Mouse (Mus musculus) forebrain, embryonic 10.5 days (tissue): ENCODE measurements at regions not wholly inside any gene's neighbourhood (a gene's known extent, or its start where the extent isn't known, plus 50 kb on each side); places are given as distances from the start of the nearest gene placed in this dataset.
A peak's percentile ranks its signal among the peaks of the same experiment; 100 is the strongest.

Experiments used
- DNase-seq: peaks from one replicate; pipeline ENCODE4 v3.0.0-alpha.2; 2017; ENCODE audit warnings: low spot score; ENCODE audit errors: extremely low spot score
- H3K27ac ChIP-seq: fragments of 300-500 bp; sonication (generic); 2 replicates; pipeline ENCODE4 v1.5.1; 2016; ENCODE audit warnings: mild to moderate bottlenecking
- H3K27me3 ChIP-seq: fragments of 300-500 bp; sonication (generic); 2 replicates; pipeline ENCODE4 v1.6.1; 2016; ENCODE audit warnings: mild to moderate bottlenecking; ENCODE audit not compliant: poor library complexity, severe bottlenecking
- H3K36me3 ChIP-seq: fragments of 300-500 bp; sonication (generic); replicated peaks from 2 replicates; pipeline ENCODE4 v1.6.1; 2016; ENCODE audit warnings: mild to moderate bottlenecking, moderate library complexity
- H3K4me1 ChIP-seq: fragments of 300-500 bp; sonication (generic); 2 replicates; pipeline ENCODE4 v1.6.1; 2016
- H3K4me3 ChIP-seq: fragments of 300-500 bp; sonication (generic); 2 replicates; pipeline ENCODE4 v1.5.1; 2016; ENCODE audit warnings: mild to moderate bottlenecking, moderate library complexity
- H3K9me3 ChIP-seq: fragments of 300-500 bp; sonication (generic); 2 replicates; pipeline ENCODE4 v1.6.1; 2016; ENCODE audit warnings: mild to moderate bottlenecking, moderate library complexity
- WGBS: fragments of 180-500 bp; shearing (Covaris S2); methylation state at CpG from one replicate; pipeline ENCODE4 v1.1.7; 2016; 5-methylcytosine and 5-hydroxymethylcytosine counted together

GRCm38 (mm10) chr11:56716953-56717352 lies 294.2 kb upstream of the Gria1 start:
- WGBS: 91% methylated on average over 2 of the region's 2 CpGs
- H3K27ac ChIP-seq: no peak overlapping the region
- H3K9me3 ChIP-seq: no peaks in the 10 kb centered on the region
- no peak for DNase-seq
- no peaks in the 10 kb centered on the region for H3K27me3 ChIP-seq
- H3K36me3 ChIP-seq: no peaks in the 10 kb centered on the region
- no peaks in the 10 kb centered on the region for H3K4me1 ChIP-seq
- no peak overlapping the region for H3K4me3 ChIP-seq

GRCm38 (mm10) chr11:56725141-56725540 lies 286.0 kb upstream of the Gria1 start:
- Histone ChIP-seq H3K4me3 (no peak overlapping the region), H3K36me3 (no peaks in the 10 kb centered on the region), H3K4me1 (peaks cover 9% of the 10 kb centered on the region; the same call in 1 of the 2 replicates), H3K27ac (no peak overlapping the region), H3K27me3 (no peaks in the 10 kb centered on the region), H3K9me3 (no peaks in the 10 kb centered on the region)
- 76% methylated on average over 3 of the region's 3 CpGs for WGBS
- no peak for DNase-seq

- no peak overlapping the region for H3K27ac ChIP-seq
- no peaks in the 10 kb centered on the region for H3K9me3 ChIP-seq
- no peaks in the 10 kb centered on the region for H3K36me3 ChIP-seq
- no peak for DNase-seq
- no peaks in the 10 kb centered on the region for H3K27me3 ChIP-seq
- peaks cover 14% of the 10 kb centered on the region; the same call in 1 of the 2 replicates for H3K4me1 ChIP-seq
- H3K4me3 ChIP-seq: no peak overlapping the region
Observed at GRCm38 (mm10) chr11:56726161-56726560, 285.0 kb upstream of the Gria1 start.

GRCm38 (mm10) chr11:56727556-56727955 lies 283.6 kb upstream of the Gria1 start:
- peaks cover 14% of the 10 kb centered on the region; the same call in 1 of the 2 replicates for H3K4me1 ChIP-seq
- H3K36me3 ChIP-seq: no peaks in the 10 kb centered on the region
- DNase-seq: no peak
- no peak overlapping the region for H3K4me3 ChIP-seq
- 78% methylated on average over 4 of the region's 4 CpGs for WGBS
- no peaks in the 10 kb centered on the region for H3K9me3 ChIP-seq
- no peak overlapping the region for H3K27ac ChIP-seq
- no peaks in the 10 kb centered on the region for H3K27me3 ChIP-seq

- no peaks in the 10 kb centered on the region for H3K9me3 ChIP-seq
- H3K36me3 ChIP-seq: no peaks in the 10 kb centered on the region
- H3K4me1 ChIP-seq: peaks cover 14% of the 10 kb centered on the region; the same call in 1 of the 2 replicates
- WGBS: 91% methylated on average over 6 of the region's 6 CpGs
- DNase-seq: no peak
- no peaks in the 10 kb centered on the region for H3K27me3 ChIP-seq
- H3K27ac ChIP-seq: no peak overlapping the region
- no peak overlapping the region for H3K4me3 ChIP-seq
Observed at GRCm38 (mm10) chr11:56728204-56729002, 282.8 kb upstream of the Gria1 start.

- no peak overlapping the region for H3K27ac ChIP-seq
- no peak overlapping the region for H3K4me3 ChIP-seq
- H3K9me3 ChIP-seq: no peaks in the 10 kb centered on the region
- DNase-seq: no peak
- H3K4me1 ChIP-seq: peaks cover 26% of the 10 kb centered on the region
- peaks cover 3% of the 10 kb centered on the region; the same call in 1 of the 2 replicates for H3K27me3 ChIP-seq
- H3K36me3 ChIP-seq: no peaks in the 10 kb centered on the region
- 48% methylated on average over 2 of the region's 2 CpGs for WGBS
Observed at GRCm38 (mm10) chr11:56741857-56742256, 269.3 kb upstream of the Gria1 start.

GRCm38 (mm10) chr11:56750032-56750431 lies 261.2 kb upstream of the Gria1 start:
- Histone ChIP-seq H3K4me1 (peaks cover 26% of the 10 kb centered on the region), H3K4me3 (no peak overlapping the region; the same call in 1 of the 2 replicates), H3K27me3 (peaks cover 3% of the 10 kb centered on the region; the same call in 1 of the 2 replicates), H3K9me3 (no peaks in the 10 kb centered on the region), H3K27ac (peak overlapping the region; percentile 44; the same call in 1 of the 2 replicates), H3K36me3 (no peaks in the 10 kb centered on the region)
- DNase-seq: peak; percentile 16
- 19% methylated on average over 5 of the region's 5 CpGs for WGBS

GRCm38 (mm10) chr11:56750639-56751038 lies 260.5 kb upstream of the Gria1 start:
- no peak overlapping the region; the same call in 1 of the 2 replicates for H3K27ac ChIP-seq
- H3K4me1 ChIP-seq: peaks cover 22% of the 10 kb centered on the region
- peaks cover 3% of the 10 kb centered on the region; the same call in 1 of the 2 replicates for H3K27me3 ChIP-seq
- no peaks in the 10 kb centered on the region for H3K36me3 ChIP-seq
- no peak for DNase-seq
- 41% methylated on average over 8 of the region's 8 CpGs for WGBS
- no peak overlapping the region for H3K4me3 ChIP-seq
- no peaks in the 10 kb centered on the region for H3K9me3 ChIP-seq

- H3K4me1 ChIP-seq: peaks cover 22% of the 10 kb centered on the region
- no peak overlapping the region for H3K4me3 ChIP-seq
- no peak for DNase-seq
- H3K27ac ChIP-seq: no peak overlapping the region
- no peaks in the 10 kb centered on the region for H3K36me3 ChIP-seq
- no peaks in the 10 kb centered on the region; the same call in 1 of the 2 replicates for H3K27me3 ChIP-seq
- H3K9me3 ChIP-seq: no peaks in the 10 kb centered on the region
- 45% methylated on average over 5 of the region's 5 CpGs for WGBS
Observed at GRCm38 (mm10) chr11:56751918-56752317, 259.3 kb upstream of the Gria1 start.

GRCm38 (mm10) chr11:56753699-56754098 lies 257.5 kb upstream of the Gria1 start:
- 87% methylated on average over 3 of the region's 3 CpGs for WGBS
- Histone ChIP-seq H3K4me1 (peaks cover 22% of the 10 kb centered on the region), H3K4me3 (no peak overlapping the region), H3K36me3 (no peaks in the 10 kb centered on the region), H3K9me3 (no peaks in the 10 kb centered on the region), H3K27ac (no peak overlapping the region), H3K27me3 (no peaks in the 10 kb centered on the region)
- DNase-seq: no peak

GRCm38 (mm10) chr11:56760474-56760873 lies 250.7 kb upstream of the Gria1 start:
- Histone ChIP-seq H3K36me3 (no peaks in the 10 kb centered on the region), H3K4me1 (peaks cover 21% of the 10 kb centered on the region), H3K9me3 (no peaks in the 10 kb centered on the region), H3K4me3 (no peak overlapping the region), H3K27ac (no peak overlapping the region), H3K27me3 (no peaks in the 10 kb centered on the region)
- DNase-seq: no peak
- WGBS: 93% methylated on average over 2 of the region's 2 CpGs

- Histone ChIP-seq H3K9me3 (no peaks in the 10 kb centered on the region), H3K27ac (0 out of 2 replicates have a peak overlapping the region, but pooled peaks have one; percentile 53), H3K36me3 (no peaks in the 10 kb centered on the region), H3K4me1 (peaks cover 21% of the 10 kb centered on the region), H3K4me3 (no peak overlapping the region), H3K27me3 (no peaks in the 10 kb centered on the region)
- 77% methylated on average over 5 of the region's 5 CpGs for WGBS
- no peak for DNase-seq
Observed at GRCm38 (mm10) chr11:56762467-56763120, 248.6 kb upstream of the Gria1 start.

GRCm38 (mm10) chr11:56767424-56767823 lies 243.8 kb upstream of the Gria1 start:
- no peaks in the 10 kb centered on the region for H3K9me3 ChIP-seq
- H3K36me3 ChIP-seq: no peaks in the 10 kb centered on the region
- no peak for DNase-seq
- no peak overlapping the region for H3K27ac ChIP-seq
- no peak overlapping the region for H3K4me3 ChIP-seq
- no peaks in the 10 kb centered on the region for H3K27me3 ChIP-seq
- peaks cover 18% of the 10 kb centered on the region for H3K4me1 ChIP-seq
